Mouse (Mus musculus) brain, embryonic 14.5 days (tissue): ENCODE measurements at regions not wholly inside any gene's neighbourhood (a gene's known extent, or its start where the extent isn't known, plus 50 kb on each side); places are given as distances from the start of the nearest gene placed in this dataset.

ENCODE experiments used
- CTCF ChIP-seq: fragments of 200-500 bp; IDR thresholded peaks from 2 replicates; pipeline ENCODE4 v1.5.1; 2012; ENCODE audit warnings: inconsistent platforms, mild to moderate bottlenecking, moderate library complexity, borderline replicate concordance; ENCODE audit not compliant: insufficient read depth, insufficient read length; ENCODE audit errors: extremely low read depth
- POLR2A ChIP-seq: fragments of 200-500 bp; IDR thresholded peaks from 2 replicates; pipeline ENCODE4 v1.6.1; 2012; ENCODE audit warnings: mild to moderate bottlenecking, inconsistent platforms, borderline replicate concordance; ENCODE audit not compliant: poor library complexity, insufficient read depth, insufficient read length, severe bottlenecking; ENCODE audit errors: extremely low read depth

GRCm38 (mm10) chr16:80083035-80083434 is 992.1 kb upstream of the Tmprss15 start:
- TF ChIP-seq CTCF (no peak), POLR2A (no peak)
